In the genomic region with DNA sequence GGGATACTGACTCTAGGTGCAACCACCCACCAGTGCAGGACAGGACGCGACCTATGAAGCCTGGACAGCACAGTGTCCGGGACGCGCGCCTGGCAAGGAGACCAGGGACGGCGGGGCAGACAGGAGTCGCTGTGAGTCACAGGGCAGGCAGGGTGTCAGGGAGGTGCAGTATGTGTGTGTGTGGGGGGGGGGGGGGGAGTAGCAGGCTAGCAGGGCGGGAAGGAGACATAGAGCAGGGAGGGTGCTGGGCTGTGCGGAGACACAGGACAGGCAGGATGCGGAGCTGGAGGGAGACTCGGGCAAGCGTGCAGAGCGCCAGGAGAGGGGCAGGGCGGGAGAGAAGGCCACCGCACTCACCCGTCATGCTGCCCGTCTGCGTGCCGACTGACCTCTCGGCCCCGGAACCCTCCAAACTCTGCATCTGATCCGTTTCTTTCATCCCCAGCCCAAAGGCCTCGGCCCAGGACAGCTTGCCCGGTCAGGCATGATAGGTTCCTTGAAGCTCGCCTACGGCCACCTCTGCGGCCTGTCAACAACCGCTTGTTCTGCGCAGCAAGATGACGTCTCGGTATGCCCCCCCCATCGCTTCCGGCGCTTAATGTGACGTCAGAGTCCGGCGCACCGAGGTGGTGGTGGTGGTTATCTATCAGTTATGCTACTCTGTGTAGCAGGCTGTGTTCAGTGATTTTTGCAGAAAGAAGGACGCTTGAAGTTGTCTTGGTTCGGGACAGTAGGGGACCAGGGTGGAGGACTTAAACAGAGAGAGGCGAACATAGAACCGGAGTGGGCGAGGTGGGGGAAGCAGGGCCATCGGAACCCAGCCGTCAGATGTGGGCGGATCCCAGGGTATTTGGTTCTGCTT, we compare ENCODE assay signal across 8 mouse cellular contexts. TPM values are rescaled to one million over a fixed set of nuclear protein-coding genes. Genes with fewer than 3 reads are reported as not detected.
A peak's percentile ranks its signal among the peaks of the same experiment; 100 is the strongest.
DNase-seq lines count a peak whose midpoint lies in the region; ATAC-seq and TF ChIP-seq lines count a peak whose summit lies in the region.

A gene (minus strand): TSS at position 562 of the 862 bp plus-strand sequence.

- under 1% methylated on average over 48 of the region's 48 CpGs for WGBS in heart, embryonic 12.5 days
- under 1% methylated on average over 47 of the region's 48 CpGs for WGBS in kidney, postnatal 0 days
- 0% methylated on average over 47 of the region's 48 CpGs for WGBS in liver, embryonic 11.5 days
- under 1% methylated on average over 47 of the region's 48 CpGs for WGBS in stomach, embryonic 14.5 days

- peaks cover 21% of the 10 kb centered on the region for H3K79me2 ChIP-seq in C2C12 (ENCODE audit: control insufficient read depth, insufficient read depth)

- DNase-seq in brain, embryonic 14.5 days (ENCODE audit: low read depth), result peak; percentile 96
- peak; percentile 91 for DNase-seq in kidney, postnatal 0 days (ENCODE audit: low spot score)
- peak; percentile 100 for DNase-seq in liver, embryonic 11.5 days (ENCODE audit: low spot score)
- peak; percentile 97 for DNase-seq in naive thymus-derived CD4-positive, alpha-beta T cell, adult 2 months (ENCODE audit: low read depth)

- peak within 1 kb of the TSS; percentile 74 for H3ac ChIP-seq in C2C12 (ENCODE audit: control insufficient read depth, insufficient read length, low read depth)

- H3K4me3 ChIP-seq in C2C12 (ENCODE audit: insufficient read depth, poor library complexity, severe bottlenecking), result peak within 1 kb of the TSS; percentile 90
- peak within 1 kb of the TSS; percentile 100 for H3K4me3 ChIP-seq in erythroblast, embryonic 14.5 days (replicated peaks)
- H3K4me3 ChIP-seq in heart, embryonic 12.5 days, result peak within 1 kb of the TSS; percentile 71
- H3K4me3 ChIP-seq in kidney, postnatal 0 days (replicated peaks; ENCODE audit: low read depth, low read length), result peak within 1 kb of the TSS; percentile 93
- H3K4me3 ChIP-seq in liver, embryonic 11.5 days (ENCODE audit: low read depth, low read length), result peak within 1 kb of the TSS; percentile 90
- H3K4me3 ChIP-seq in stomach, embryonic 14.5 days (ENCODE audit: low read depth, low read length), result peak within 1 kb of the TSS; percentile 71

- peak within 1 kb of the TSS; percentile 80 for H3K9ac ChIP-seq in heart, embryonic 12.5 days
- H3K9ac ChIP-seq in kidney, postnatal 0 days (ENCODE audit: low read depth, low read length), result peak within 1 kb of the TSS; percentile 87
- peak within 1 kb of the TSS; percentile 86 for H3K9ac ChIP-seq in liver, embryonic 11.5 days (ENCODE audit: low read depth, low read length)
- H3K9ac ChIP-seq in stomach, embryonic 14.5 days (replicated peaks; ENCODE audit: low read depth, low read length), result peak within 1 kb of the TSS; percentile 66

- peak; percentile 53; the same call in 1 of the 2 replicates for TF ChIP-seq POLR2A in brain, embryonic 14.5 days (IDR thresholded peaks at IDR 0.05; ENCODE audit: borderline replicate concordance, extremely low read depth, insufficient read depth, insufficient read length, poor library complexity, severe bottlenecking)

- peaks cover under 1% of the 10 kb centered on the region for H3K27me3 ChIP-seq in C2C12 (ENCODE audit: control insufficient read depth, insufficient read depth, insufficient read length)
- peaks cover 9% of the 10 kb centered on the region for H3K27me3 ChIP-seq in erythroblast, embryonic 14.5 days (ENCODE audit: control insufficient read depth)
- H3K27me3 ChIP-seq in heart, embryonic 12.5 days (replicated peaks), result no peaks in the 10 kb centered on the region
- H3K27me3 ChIP-seq in kidney, postnatal 0 days (ENCODE audit: insufficient read depth, low read length), result no peaks in the 10 kb centered on the region
- H3K27me3 ChIP-seq in liver, embryonic 11.5 days (replicated peaks; ENCODE audit: control insufficient read depth, insufficient read depth, low read length), result no peaks in the 10 kb centered on the region
- no peaks in the 10 kb centered on the region for H3K27me3 ChIP-seq in stomach, embryonic 14.5 days (ENCODE audit: control insufficient read depth, insufficient read depth, low read length)

- no peaks in the 10 kb centered on the region for H3K9me3 ChIP-seq in erythroblast, embryonic 14.5 days (ENCODE audit: control insufficient read depth, low read length)
- H3K9me3 ChIP-seq in heart, embryonic 12.5 days (replicated peaks), result no peaks in the 10 kb centered on the region
- H3K9me3 ChIP-seq in kidney, postnatal 0 days (replicated peaks; ENCODE audit: low read length), result no peaks in the 10 kb centered on the region
- no peaks in the 10 kb centered on the region for H3K9me3 ChIP-seq in liver, embryonic 11.5 days (ENCODE audit: control insufficient read depth, low read length)
- H3K9me3 ChIP-seq in stomach, embryonic 14.5 days (ENCODE audit: control insufficient read depth, low read depth, low read length), result no peaks in the 10 kb centered on the region

- peaks cover 20% of the 10 kb centered on the region for H3K4me1 ChIP-seq in erythroblast, embryonic 14.5 days (ENCODE audit: control insufficient read depth)
- peaks cover 7% of the 10 kb centered on the region for H3K4me1 ChIP-seq in heart, embryonic 12.5 days (replicated peaks)
- H3K4me1 ChIP-seq in kidney, postnatal 0 days (replicated peaks; ENCODE audit: insufficient read depth, low read length), result peaks cover 7% of the 10 kb centered on the region
- H3K4me1 ChIP-seq in liver, embryonic 11.5 days (replicated peaks; ENCODE audit: control insufficient read depth, insufficient read depth, low read length), result peaks cover 8% of the 10 kb centered on the region
- peaks cover 7% of the 10 kb centered on the region for H3K4me1 ChIP-seq in stomach, embryonic 14.5 days (ENCODE audit: control insufficient read depth, insufficient read depth, low read length)

- H3K27ac ChIP-seq in heart, embryonic 12.5 days (ENCODE audit: poor library complexity, severe bottlenecking), result peak within 1 kb of the TSS; percentile 63
- peak within 1 kb of the TSS; percentile 85 for H3K27ac ChIP-seq in kidney, postnatal 0 days
- no peak within 1 kb of the TSS; the same call in 1 of the 2 replicates for H3K27ac ChIP-seq in liver, embryonic 11.5 days (ENCODE audit: low read depth, low read length)
- no peak within 1 kb of the TSS for H3K27ac ChIP-seq in stomach, embryonic 14.5 days (ENCODE audit: low read length)

- peak within 1 kb of the TSS; percentile 87 for H3K4me2 ChIP-seq in heart, embryonic 12.5 days
- H3K4me2 ChIP-seq in kidney, postnatal 0 days (ENCODE audit: low read length), result peak within 1 kb of the TSS; percentile 85
- H3K4me2 ChIP-seq in liver, embryonic 11.5 days, result peak within 1 kb of the TSS; percentile 81
- H3K4me2 ChIP-seq in stomach, embryonic 14.5 days (replicated peaks; ENCODE audit: low read depth, low read length), result peak within 1 kb of the TSS; percentile 78

- H3K36me3 ChIP-seq in C2C12 (ENCODE audit: control insufficient read depth, insufficient read depth), result peaks cover 14% of the 10 kb centered on the region
- H3K36me3 ChIP-seq in erythroblast, embryonic 14.5 days (ENCODE audit: control insufficient read depth), result peaks cover 22% of the 10 kb centered on the region
- peaks cover 15% of the 10 kb centered on the region for H3K36me3 ChIP-seq in heart, embryonic 12.5 days
- 0 out of 2 replicates have a peak, but pooled peaks cover 9% of the 10 kb centered on the region for H3K36me3 ChIP-seq in kidney, postnatal 0 days (ENCODE audit: insufficient read depth, low read length)
- H3K36me3 ChIP-seq in liver, embryonic 11.5 days (ENCODE audit: control insufficient read depth, insufficient read depth, low read length), result no peaks in the 10 kb centered on the region; the same call in 1 of the 2 replicates
- H3K36me3 ChIP-seq in stomach, embryonic 14.5 days (ENCODE audit: control insufficient read depth, insufficient read depth, low read length), result no peaks in the 10 kb centered on the region; the same call in 1 of the 2 replicates

- TF ChIP-seq CTCF in C2C12 (IDR thresholded peaks at IDR 0.05; ENCODE audit: control insufficient read depth, insufficient read depth, insufficient read length), result no peak
- no peak for TF ChIP-seq CTCF in brain, embryonic 14.5 days (IDR thresholded peaks at IDR 0.05; ENCODE audit: borderline replicate concordance, extremely low read depth, insufficient read depth, insufficient read length)
- TF ChIP-seq CTCF in kidney, postnatal 0 days (IDR thresholded peaks at IDR 0.05; ENCODE audit: low read depth), result peak; percentile 51

- peak; percentile 94 for ATAC-seq in heart, embryonic 12.5 days (ENCODE audit: insufficient number of reproducible peaks, low FRiP score)
- ATAC-seq in kidney, postnatal 0 days (replicated peaks; ENCODE audit: low FRiP score, low read depth), result peak; percentile 92
- ATAC-seq in liver, embryonic 11.5 days (replicated peaks; ENCODE audit: low FRiP score), result peak; percentile 93
- peak; percentile 91 for ATAC-seq in stomach, embryonic 14.5 days (ENCODE audit: insufficient number of reproducible peaks, insufficient read depth, low FRiP score, low read depth)

- peaks cover 8% of the 10 kb centered on the region for H3K79me3 ChIP-seq in C2C12 (ENCODE audit: low read depth)

TF ChIP-seq in C2C12, 6 proteins besides CTCF, POLR2A, EP300 and RAD21:
- TF ChIP-seq MYOG (IDR thresholded peaks at IDR 0.05; ENCODE audit: control insufficient read depth, extremely low read depth, insufficient read length), result no peak

RNA-seq across cellular contexts. Expression of the gene that starts here (rescaled TPM):
- 8.2 TPM for polyA plus RNA-seq in C2C12 (2012; fragmentation: generic; extraction: Trizol)
- polyA plus RNA-seq in brain, embryonic 14.5 days (2012; rRNA removed), result 12.8 and 15.5 TPM in 2 replicates
- polyA plus RNA-seq in erythroblast, embryonic 14.5 days (2012), result 2.8 and 3.5 TPM in 2 replicates
- 29.3 and 33.0 TPM in 2 replicates for polyA plus RNA-seq in heart, embryonic 12.5 days (2016; fragmentation: Nextera tagmentation; extraction: Ambion mirVana)
- polyA plus RNA-seq in kidney, postnatal 0 days (2015; fragmentation: Nextera tagmentation; extraction: Ambion mirVana), result 37.5 and 41.2 TPM in 2 replicates
- polyA plus RNA-seq in liver, embryonic 11.5 days (2014; fragmentation: Nextera tagmentation; extraction: Ambion mirVana), result 25.8 and 30.0 TPM in 2 replicates
- polyA plus RNA-seq in stomach, embryonic 14.5 days (2014; fragmentation: Nextera tagmentation; extraction: Ambion mirVana), result 41.7 and 42.7 TPM in 2 replicates

Comparison
In these comparisons a context has a peak if more than half of its experiments do, and no peak if none do; other contexts are left out.
1. H3K27ac ChIP-seq: peak in heart, embryonic 12.5 days (single experiment) and kidney, postnatal 0 days (single experiment); none in liver, embryonic 11.5 days (single experiment) and stomach, embryonic 14.5 days (single experiment).
2. Peak in every context shown above with its lines, with median percentiles within 50 percentile points of each other: H3K4me3 ChIP-seq, DNase-seq, ATAC-seq, H3K4me2 ChIP-seq and H3K9ac ChIP-seq.